Mouse (Mus musculus) G1E (cell line): Measurements from ENCODE around the gene Cadm4. TPM values are rescaled to one million over a fixed set of nuclear protein-coding genes. Genes with fewer than 3 reads are reported as not detected.
"Not testable (repeated sequence)": the region's sequence is repeated elsewhere in the genome, so short reads cannot be mapped to it uniquely, and the experiment has no call there.

Source experiments
- ATAC-seq: 2 replicates; pipeline ENCODE4 v1.8.0; 2016; ENCODE audit warnings: mild to moderate bottlenecking; ENCODE audit not compliant: insufficient number of reproducible peaks, poor library complexity, low FRiP score, severe bottlenecking; ENCODE audit errors: extremely low read depth
- DNase-seq: peaks from one replicate; pipeline ENCODE4 v3.0.0; 2012; ENCODE audit warnings: low spot score
- H3K27me3 ChIP-seq: 2 replicates; pipeline ENCODE4 v1.6.1; 2012; ENCODE audit warnings: mild to moderate bottlenecking, low read length, inconsistent platforms; ENCODE audit not compliant: insufficient read depth
- H3K36me3 ChIP-seq: replicated peaks from 2 replicates; pipeline ENCODE3; 2012; ENCODE audit warnings: mild to moderate bottlenecking, inconsistent platforms
- H3K4me1 ChIP-seq: 2 replicates; pipeline ENCODE4 v1.6.1; 2012; ENCODE audit warnings: low read depth, low read length, inconsistent platforms, mixed read lengths; ENCODE audit not compliant: insufficient read depth
- H3K4me3 ChIP-seq: 2 replicates; pipeline ENCODE4 v1.5.1; 2012; ENCODE audit warnings: low read depth, mild to moderate bottlenecking, inconsistent platforms, low read length, moderate library complexity, mixed read lengths
- H3K9me3 ChIP-seq: replicated peaks from 2 replicates; pipeline ENCODE4 v1.6.1; 2012; ENCODE audit warnings: inconsistent platforms
- CTCF ChIP-seq: IDR thresholded peaks from 2 replicates; pipeline ENCODE4 v1.5.1; 2012; ENCODE audit warnings: low read depth, low read length, inconsistent platforms, mixed read lengths
- GATA1 ChIP-seq: IDR thresholded peaks from 2 replicates; pipeline ENCODE4 v1.6.1; 2012; ENCODE audit warnings: borderline replicate concordance, low read length, inconsistent platforms, mixed read lengths
- GATA2 ChIP-seq: IDR thresholded peaks from 2 replicates; pipeline ENCODE4 v1.6.1; 2012; ENCODE audit warnings: low read depth, low read length, inconsistent platforms, borderline replicate concordance
- POLR2AphosphoS5 ChIP-seq: IDR thresholded peaks from 2 replicates; pipeline ENCODE4 v1.6.1; 2012; ENCODE audit warnings: low read depth, low read length, inconsistent platforms; ENCODE audit not compliant: insufficient replicate concordance
- TAL1 ChIP-seq: conservative IDR thresholded peaks from 2 replicates; pipeline ENCODE4 v1.6.1; 2012; ENCODE audit warnings: low read depth, low read length, inconsistent platforms, mixed read lengths
- polyA plus RNA-seq: library from polyadenylated mRNA; stranded (reverse); fragments of >175 nt; gene quantifications from 2 replicates; pipeline ENCODE4 v1.2.3, GENCODE M21; 2012
- total RNA-seq, 2 experiments: library from RNA; stranded (forward) in 1 of 2; stranded (reverse) in 1 of 2; fragments of 200-1000 nt in 1 of 2; fragments of >200 nt in 1 of 2; fragmentation: Nextera tagmentation in 1 of 2; gene quantifications; 2 replicates each; pipeline ENCODE4 v1.2.3; 2014 to 2017

Gene Cadm4
- total and polyA plus RNA-seq, 3 experiments, result 0.16 TPM; not detected in 2

DNA sequence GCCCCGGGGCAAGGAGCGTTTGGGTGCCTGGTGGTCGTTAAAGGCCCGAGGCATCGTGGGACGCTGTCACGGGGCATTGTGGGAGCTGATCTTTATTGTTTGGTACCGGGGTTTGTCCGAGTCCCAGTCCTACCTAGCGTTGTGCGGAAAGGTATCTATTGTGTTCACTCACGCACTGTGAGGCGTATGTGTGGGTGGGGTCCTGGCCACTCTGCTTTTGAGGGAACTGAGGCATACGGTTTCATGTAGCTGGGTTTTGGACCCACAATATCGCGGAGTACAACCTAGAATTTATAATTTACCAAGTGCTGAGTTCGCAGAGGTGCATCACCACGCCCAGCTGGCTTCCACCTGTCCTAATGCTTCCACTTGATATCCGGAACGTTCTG is 25.9 kb downstream of the Cadm4 start:
- peak; percentile 23 for DNase-seq
- Histone ChIP-seq H3K36me3 (peaks cover 30% of the 10 kb centered on the region), H3K4me1 (peaks cover 36% of the 10 kb centered on the region), H3K27me3 (peaks cover 6% of the 10 kb centered on the region; the same call in 1 of the 2 replicates), H3K4me3 (peak overlapping the region; percentile 93), H3K9me3 (no peaks in the 10 kb centered on the region)
- ATAC-seq, result no peak
- TF ChIP-seq TAL1, result no peak
- TF ChIP-seq CTCF, result no peak
- TF ChIP-seq GATA2, result no peak
- TF ChIP-seq POLR2AphosphoS5, result no peak
- no peak for TF ChIP-seq GATA1

- Histone ChIP-seq H3K4me1 (peaks cover 12% of the 10 kb centered on the region), H3K9me3 (no peaks in the 10 kb centered on the region), H3K4me3 (no peak within 1 kb of the TSS), H3K27me3 (no peaks in the 10 kb centered on the region), H3K36me3 (peaks cover 47% of the 10 kb centered on the region)
- TF ChIP-seq GATA2, result no peak
- TF ChIP-seq CTCF, result no peak
- no peak for TF ChIP-seq POLR2AphosphoS5
- no peak for TF ChIP-seq GATA1
- no peak for TF ChIP-seq TAL1
- ATAC-seq (no peak), DNase-seq (no peak)
Measured at GRCm38 (mm10) chr7:24512355-24512754, 30.5 kb downstream of the Cadm4 start, which contains the start of gene AC161166.1. AC161166.1 (minus strand) TSS chr7:24512455.

- H3K36me3 ChIP-seq, result peaks cover 38% of the 10 kb centered on the region
- not testable (repeated sequence) for ATAC-seq, H3K9me3 ChIP-seq, H3K27me3 ChIP-seq, H3K4me3 ChIP-seq, H3K4me1 ChIP-seq
- peak; percentile 7; the same call in 1 of the 2 replicates for TF ChIP-seq CTCF
- DNase-seq, result peak; percentile 22
Measured at GRCm38 (mm10) chr7:24516319-24516718, 34.5 kb downstream of the Cadm4 start.

- Histone ChIP-seq H3K4me1 (no peaks in the 10 kb centered on the region; the same call in 1 of the 2 replicates), H3K36me3 (peaks cover 31% of the 10 kb centered on the region), H3K27me3 (peaks cover 8% of the 10 kb centered on the region; the same call in 1 of the 2 replicates), H3K4me3 (no peak overlapping the region), H3K9me3 (no peaks in the 10 kb centered on the region)
- DNase-seq, result no peak
- TF ChIP-seq POLR2AphosphoS5 (no peak), GATA2 (no peak), TAL1 (no peak), GATA1 (no peak), CTCF (no peak)
- no peak for ATAC-seq
Measured at GRCm38 (mm10) chr7:24517077-24517476, 35.3 kb downstream of the Cadm4 start.

- no peaks in the 10 kb centered on the region for H3K9me3 ChIP-seq
- TF ChIP-seq TAL1 (no peak), GATA2 (no peak), CTCF (no peak), POLR2AphosphoS5 (no peak)
- ATAC-seq (no peak), DNase-seq (no peak)
- H3K4me3 ChIP-seq, result no peak overlapping the region
- peaks cover 25% of the 10 kb centered on the region for H3K36me3 ChIP-seq
- H3K27me3 ChIP-seq, result peaks cover 12% of the 10 kb centered on the region; the same call in 1 of the 2 replicates
- no peaks in the 10 kb centered on the region; the same call in 1 of the 2 replicates for H3K4me1 ChIP-seq
Measured at GRCm38 (mm10) chr7:24517654-24518053, 35.8 kb downstream of the Cadm4 start.

DNA sequence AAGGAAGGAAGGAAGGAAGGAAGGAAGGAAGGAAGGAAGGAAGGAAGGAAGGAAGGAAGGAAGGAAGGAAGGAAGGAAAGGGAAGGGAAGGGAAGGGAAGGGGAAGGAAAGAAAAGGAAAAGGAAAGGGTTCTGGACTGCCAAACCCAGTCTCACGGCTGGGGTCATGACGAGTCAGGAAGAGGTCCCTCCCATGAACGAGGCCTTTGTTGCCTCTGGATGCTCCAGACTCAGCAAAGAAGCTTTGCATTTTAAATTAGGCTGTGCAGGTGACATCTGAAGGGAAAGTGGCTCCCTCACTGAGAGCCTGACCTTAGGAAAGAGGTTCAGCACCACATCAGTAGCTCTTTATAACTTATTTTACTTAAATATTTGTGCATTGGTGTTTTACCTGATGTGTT is 37.3 kb downstream of the Cadm4 start:
- H3K4me1 ChIP-seq, result no peaks in the 10 kb centered on the region
- H3K36me3 ChIP-seq, result peaks cover 16% of the 10 kb centered on the region
- peaks cover 22% of the 10 kb centered on the region for H3K27me3 ChIP-seq
- H3K9me3 ChIP-seq, result no peaks in the 10 kb centered on the region
- DNase-seq, result no peak
- no peak overlapping the region for H3K4me3 ChIP-seq
- ATAC-seq, result no peak
- no peak for TF ChIP-seq GATA1
- no peak for TF ChIP-seq CTCF

- not testable (repeated sequence) for H3K4me3 ChIP-seq, ATAC-seq, DNase-seq, H3K9me3 ChIP-seq, H3K4me1 ChIP-seq, H3K36me3 ChIP-seq
- peaks cover 22% of the 10 kb centered on the region for H3K27me3 ChIP-seq
Measured at GRCm38 (mm10) chr7:24520054-24520453, 38.2 kb downstream of the Cadm4 start.
